Mouse (Mus musculus): ENCODE results near the gene Coq2.

Gene Coq2

DNA sequence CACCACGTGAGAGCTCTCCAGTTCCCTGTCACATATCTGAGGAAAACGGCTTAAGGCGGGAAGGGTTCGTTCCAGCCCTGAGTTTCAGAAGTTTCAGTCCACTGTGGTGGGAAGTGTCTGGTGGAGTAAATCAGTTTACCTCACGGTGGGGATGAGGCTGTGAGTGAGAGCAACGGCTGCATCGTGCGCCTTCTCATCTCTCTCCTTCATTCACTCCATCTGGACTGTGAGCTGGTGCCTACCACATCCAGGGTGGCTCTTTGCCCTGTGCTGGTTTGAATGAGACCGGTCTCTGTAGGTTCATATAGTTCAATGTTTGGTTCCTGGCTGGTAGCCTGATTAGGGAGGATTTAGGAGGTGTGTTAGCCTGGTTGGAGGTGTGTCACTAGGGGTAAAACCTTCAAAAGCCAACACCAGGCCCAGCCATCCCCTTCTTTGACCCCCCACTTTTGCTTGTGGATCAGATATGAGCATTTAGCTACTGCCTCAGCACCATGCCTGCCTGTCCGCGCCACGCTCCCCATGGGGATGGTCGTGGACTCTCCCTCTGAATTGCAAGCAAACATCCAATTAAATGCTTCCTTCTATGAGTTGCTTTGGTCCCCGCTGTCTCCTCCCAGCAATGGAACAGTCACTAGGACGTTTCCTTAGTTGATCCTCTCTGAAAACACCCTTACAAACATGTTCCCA, 55.2 kb downstream of the Coq2 start:
- no peak for DNase-seq

DNA sequence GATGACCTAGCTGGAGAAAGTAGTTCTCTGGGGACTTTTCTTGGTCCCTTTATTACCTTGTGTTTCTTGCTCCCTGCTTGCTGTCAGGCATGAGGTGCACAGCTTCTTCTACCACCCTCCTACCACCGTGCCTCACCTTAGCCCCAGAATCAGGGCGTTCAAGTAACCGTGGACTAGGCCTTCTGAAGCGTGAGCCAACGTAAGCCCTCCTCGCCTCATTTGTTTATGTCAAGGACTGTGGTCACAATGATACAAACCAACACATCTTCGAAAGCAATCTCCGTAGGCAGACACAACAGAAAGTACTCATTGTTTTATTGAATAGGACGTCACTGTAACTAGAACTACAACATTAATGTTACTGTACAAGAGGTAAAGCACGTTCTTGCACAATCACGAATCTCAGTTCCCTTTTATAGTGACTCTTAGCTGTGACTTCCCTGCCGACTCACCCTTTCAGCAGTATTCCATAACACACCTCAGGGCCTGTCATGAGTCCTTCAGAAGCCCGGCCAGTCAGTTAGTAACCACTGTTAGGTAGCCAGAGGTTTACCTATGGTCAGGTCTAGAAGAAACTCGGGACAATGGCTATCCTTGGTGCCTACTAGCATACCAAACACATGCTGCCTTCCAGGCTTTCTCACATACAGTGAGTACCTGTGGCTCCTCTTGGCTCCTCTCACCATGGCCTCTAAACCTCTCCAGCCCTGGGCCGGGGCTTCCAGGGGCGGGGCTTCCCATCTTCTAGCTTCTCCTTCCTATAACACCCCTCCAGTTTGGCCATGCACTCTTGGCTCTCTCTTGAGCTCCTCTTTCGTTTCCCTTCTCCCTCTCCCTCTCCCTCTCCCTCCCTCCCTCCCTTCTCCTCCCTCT, 60.8 kb downstream of the Coq2 start:
- no peak for DNase-seq

DNA sequence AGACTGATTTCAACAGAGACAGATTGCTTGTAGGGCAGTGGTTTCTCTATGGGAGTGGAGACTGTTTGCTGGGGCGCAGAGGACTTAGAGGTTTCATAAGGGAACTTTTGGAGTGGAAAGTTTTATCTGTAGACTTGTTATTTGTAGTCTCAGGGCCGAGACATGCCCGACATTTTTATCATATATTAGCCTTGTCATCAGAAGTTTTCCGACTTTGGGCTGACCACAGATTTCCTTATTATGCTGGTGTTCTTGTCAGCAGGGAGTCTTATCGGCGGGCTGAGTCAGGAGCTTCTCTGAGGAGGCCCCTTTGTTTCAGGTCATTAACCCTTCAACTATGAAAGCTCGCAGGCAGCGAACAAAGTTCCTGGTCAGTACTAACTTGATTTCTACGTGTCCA, 67.1 kb downstream of the Coq2 start:
- DNase-seq: no peak

DNA sequence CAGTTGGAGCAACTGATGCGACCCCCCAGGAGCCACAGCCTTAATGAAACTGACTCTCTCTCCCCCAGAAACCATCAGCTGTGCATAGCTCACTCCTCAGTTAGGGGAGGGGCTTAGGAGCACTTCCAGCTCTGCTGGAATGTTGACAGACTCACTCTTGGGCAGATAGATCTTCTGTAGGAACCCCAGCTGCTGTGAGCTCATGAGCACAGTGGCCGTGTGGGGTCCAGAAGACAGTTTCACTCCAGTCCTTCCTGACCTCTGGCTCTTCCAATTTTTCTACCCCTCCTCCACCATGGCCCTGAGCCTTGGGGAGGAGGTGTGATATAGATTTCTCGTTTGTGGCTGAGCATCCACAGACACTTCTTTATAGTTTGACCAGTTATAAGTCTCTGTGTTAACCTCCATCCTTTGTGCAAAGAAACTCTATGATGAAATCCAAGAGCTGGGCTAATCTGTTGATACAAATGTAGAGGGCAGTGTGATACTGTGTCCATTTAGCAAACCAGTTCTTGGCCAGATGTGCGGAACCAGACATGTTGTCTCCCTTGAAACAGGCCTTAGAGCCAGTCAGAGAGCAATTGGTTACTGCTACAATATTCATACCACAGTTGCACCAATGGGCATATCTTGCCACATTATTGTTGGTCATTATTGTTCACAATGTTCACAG, 67.7 kb downstream of the Coq2 start:
- DNase-seq: no peak

DNA sequence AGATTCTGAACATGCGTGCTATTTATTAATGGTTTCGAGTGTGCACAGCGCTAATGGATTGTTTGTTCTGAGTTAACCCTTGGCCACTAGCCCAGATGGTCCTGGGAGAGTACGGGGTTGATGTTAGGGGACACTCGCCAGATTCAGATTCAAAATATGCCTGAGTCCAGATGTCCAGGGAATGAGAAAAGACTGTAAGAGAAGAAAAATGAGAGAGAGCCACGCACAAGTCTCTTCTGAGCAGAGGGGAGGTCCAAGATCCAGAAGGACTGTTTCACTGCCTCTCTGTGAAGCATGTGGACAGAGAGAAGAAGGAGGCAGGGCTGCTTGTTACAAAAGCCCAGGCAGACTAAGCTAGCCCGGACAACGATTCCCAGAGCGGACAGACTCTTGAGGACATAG, 69.1 kb downstream of the Coq2 start:
- DNase-seq: no peak
